Mouse (Mus musculus): ENCODE data around the gene Ror1.

The Ror1 gene

DNA sequence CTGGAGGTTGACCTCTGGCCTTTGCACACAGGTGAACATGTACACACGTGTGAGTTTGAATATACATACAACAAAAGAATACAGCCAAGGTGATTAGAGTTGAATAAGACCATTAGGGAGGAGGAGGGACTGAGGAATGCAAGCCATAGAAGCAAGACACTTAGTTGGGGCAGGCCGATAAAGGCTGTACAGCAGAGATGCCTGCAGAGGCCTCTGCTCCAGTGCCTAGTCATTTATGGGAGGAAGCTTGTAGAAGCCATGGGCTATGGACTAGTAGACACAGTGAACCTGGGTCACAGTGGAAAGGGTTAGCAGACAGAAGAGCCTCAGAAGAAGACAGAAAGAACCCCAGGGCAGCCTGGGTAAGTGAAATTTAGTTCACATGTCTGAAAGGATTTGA lies 155.7 kb downstream of the Ror1 start:
- DNase-seq (ENCODE audit: low read depth, low spot score) = no peak

DNA sequence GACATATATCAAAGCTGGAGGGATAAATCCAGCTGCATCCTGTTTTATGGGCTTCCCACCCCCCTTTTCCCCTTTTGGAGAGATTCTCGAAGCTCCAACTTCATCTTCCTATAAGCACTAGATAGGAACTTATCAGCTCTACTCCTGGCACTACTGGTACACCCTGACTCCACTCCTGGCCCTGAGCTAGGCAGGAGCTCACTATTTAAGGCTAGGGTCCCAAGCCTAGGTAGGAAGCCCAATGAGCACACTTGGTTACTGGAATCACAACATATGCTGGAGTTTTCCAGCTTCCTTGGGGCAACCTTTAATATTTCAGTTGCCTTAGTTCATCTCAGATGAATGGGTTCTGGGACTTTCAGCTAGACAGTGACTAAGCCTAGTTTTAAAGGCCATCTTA lies 156.5 kb downstream of the Ror1 start:
- no peak for DNase-seq (ENCODE audit: low read depth, low spot score)

DNA sequence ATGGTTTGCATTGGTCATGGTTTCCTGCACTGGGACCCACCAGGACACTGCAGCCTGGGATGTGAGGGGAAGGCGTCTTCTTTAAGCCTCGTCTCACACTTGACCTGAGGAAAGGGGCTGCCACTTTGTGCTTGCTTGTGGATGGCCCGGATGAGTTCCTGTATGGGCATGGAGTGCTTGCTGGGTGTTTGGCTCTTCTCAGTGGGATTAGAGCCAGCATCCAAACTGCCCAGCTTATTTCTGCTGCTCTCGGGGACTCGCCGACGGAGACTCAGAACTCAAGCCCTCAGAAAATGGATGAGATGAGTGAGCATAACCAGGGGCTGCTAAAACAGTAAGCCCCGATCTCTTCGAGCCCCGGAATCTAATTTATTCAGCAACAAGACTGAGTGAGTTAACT lies 157.1 kb downstream of the Ror1 start:
- DNase-seq (ENCODE audit: low read depth, low spot score) = peak; percentile 10

DNA sequence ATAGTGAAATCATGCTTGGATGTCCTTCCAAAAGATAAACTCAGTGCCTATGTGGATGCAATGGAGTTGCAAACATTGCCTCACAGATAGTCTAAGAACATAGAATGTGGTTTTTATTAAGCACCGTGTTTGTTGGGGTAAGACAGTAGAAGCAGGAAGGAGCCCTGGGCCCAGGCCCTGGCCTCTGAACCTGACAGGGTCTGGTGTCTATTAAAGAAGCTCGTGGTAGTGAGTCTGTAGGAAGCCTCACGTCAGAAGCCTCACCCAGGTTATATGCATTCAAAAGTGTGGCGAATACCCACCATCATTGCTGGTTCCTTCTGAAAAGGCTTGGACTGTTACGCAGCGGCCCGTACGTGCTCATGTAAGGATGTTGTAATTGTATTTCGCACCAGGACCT lies 157.8 kb downstream of the Ror1 start:
- no peak for DNase-seq (ENCODE audit: low read depth, low spot score)

DNA sequence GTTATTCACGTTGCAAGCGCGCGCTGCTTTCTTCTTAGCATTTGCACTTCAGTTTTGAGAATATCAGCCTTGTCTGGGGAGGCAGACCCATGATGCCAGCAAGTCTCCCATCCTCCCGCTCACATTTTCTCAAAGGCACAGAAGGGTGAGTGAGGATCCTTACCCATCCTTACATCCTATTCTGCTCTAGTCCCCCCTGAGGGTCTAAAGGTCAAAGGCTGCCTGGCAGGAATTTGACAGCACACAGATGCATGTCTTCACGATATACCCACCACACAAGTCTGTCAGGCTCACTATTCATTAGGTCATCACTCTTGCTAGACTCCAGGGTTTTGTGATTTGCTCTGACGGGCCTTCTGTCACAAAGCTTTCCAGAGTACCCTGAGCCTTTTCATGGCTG lies 158.2 kb downstream of the Ror1 start:
- no peak for DNase-seq (ENCODE audit: low read depth, low spot score)

DNA sequence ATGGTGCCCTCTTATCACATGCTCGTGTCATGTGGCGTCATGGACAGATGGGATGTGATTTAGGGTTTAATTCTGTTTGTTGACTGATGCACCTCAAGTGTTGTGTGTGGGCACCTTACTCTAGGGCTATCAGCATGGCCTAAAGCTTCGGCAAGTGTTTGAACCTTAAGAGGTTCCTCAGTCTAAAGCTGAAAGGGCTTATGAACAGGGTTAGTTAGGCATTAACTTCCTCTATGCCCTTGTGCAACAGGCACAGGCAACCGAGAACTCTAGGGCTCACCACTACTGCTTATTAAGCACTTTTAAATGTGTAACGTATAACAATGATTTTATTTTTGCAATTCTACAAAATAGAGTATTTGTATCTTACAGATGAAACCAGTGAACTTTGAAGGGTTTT lies 162.9 kb downstream of the Ror1 start:
- no peak for DNase-seq (ENCODE audit: low read depth, low spot score)

DNA sequence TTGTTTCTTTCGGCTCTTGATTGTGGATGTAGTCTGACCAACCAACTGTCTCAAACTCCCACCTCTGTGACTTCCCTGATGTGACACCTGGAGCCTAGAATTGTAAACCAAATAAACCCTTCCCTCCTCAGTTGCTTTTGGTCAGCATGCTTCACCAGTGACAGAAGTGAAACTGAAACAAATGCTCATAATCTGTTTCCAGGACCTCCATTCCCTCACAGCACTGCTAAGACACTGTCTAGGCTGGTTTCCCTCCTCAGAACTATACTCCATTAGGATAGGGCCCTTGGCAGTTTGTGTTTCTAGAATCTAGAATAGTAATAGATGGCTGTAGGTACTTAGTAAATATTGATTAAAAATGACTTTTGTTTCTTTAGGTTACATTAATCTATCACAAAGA lies 168.3 kb downstream of the Ror1 start:
- DNase-seq (ENCODE audit: low read depth, low spot score) = no peak

DNA sequence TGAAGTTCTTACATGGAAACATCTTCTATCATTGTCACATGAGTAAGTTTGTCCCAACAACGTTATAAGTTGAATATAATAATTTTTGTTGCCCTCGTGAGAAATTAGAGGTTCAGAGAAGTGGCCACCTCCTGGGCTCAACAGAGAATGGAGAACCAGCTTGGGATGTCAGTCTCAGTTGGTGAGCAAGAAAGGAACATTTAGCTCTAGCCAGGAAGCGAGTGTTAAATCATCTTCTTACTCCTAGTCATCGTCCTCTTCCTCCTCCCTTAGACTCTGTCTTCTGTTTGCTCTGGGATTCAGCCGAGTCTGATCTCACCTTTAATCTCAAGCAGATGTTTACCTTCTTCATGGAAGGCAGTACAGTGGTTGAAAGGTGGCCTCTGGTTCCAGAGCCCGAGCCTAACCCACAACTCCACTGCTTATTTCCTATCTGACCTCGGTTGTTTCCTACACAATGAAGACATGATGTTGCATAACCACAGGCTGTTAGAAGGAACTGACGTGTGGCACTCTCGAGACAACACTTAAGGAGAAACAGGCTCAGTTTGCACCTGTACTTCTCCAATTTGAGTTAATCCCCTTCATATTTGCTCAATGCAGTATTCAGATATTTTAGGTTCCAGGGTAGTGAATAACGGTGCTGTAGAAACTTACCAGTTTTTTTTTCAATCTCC lies 175.6 kb downstream of the Ror1 start:
- DNase-seq (ENCODE audit: low read depth, low spot score) = no peak

DNA sequence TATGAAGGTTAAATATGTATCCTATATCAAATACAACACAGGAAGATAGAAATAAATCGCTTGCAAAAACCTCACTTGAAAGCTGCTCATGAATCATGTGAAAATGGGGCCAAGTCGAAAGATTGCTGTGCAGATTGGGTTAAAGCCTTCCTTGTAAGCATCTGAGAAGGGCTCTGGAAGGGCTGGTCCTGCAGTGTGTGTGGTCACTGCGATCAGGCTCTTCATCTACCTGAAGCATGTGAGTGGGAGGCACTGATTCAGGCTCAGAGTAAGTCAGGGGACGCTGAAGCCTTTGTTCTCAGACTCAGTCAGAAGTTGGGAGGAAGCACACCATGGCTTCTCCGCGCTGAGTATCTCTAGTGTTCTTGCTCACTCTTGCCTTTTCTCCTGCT lies 176.1 kb downstream of the Ror1 start:
- DNase-seq (ENCODE audit: low read depth, low spot score) = no peak

DNA sequence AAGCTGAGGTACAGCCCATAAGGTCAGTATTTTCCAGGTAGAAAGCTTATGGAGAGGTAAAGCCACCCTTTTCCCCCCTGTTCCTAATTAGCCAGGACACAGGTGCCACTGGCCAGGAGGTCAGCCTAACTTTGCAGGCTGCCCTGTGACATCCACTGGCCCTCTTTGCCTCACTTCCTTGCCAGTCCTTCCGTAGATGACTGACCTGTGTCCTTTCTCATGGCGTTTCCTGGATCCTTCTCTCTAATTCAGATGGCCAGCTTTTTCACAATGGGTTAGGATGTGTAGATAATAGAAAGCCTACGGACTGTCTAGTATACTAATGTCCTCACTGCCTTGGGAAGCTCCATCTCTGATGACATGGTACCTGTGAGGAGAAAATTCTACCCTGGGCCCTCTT lies 177.8 kb downstream of the Ror1 start:
- no peak for DNase-seq (ENCODE audit: low read depth, low spot score)

DNA sequence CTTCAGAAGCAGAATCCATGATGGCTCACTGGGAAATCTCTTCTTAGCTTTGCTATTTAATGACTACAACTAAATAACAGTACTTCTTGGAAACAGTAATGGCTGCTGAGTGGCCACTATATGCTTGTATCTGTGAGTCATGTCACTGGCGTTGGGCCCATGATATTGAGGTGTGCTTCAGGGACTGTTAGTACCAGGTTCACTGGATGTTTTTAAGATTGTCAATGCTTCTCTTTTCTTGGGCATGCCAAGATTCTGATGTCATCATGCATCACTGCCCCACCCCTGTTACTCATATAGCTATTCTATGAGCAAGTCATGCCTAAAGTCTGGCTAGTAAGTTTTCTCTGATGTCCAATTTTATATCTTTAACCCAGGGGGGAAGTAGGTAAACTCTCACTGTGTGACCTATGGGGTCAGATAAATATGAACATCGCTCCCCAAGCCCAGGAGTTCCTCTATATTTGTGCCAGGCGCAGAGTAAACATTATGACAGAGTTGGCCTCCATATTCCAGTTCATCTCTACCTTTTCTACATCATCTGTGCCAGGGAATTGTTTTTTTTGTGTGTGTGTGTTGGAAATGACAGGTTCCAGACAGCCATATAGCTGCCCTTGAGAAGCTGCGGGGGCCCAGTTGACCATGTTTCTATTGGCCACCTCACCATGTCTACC lies 178.4 kb downstream of the Ror1 start:
- DNase-seq (ENCODE audit: low read depth, low spot score) = no peak

DNA sequence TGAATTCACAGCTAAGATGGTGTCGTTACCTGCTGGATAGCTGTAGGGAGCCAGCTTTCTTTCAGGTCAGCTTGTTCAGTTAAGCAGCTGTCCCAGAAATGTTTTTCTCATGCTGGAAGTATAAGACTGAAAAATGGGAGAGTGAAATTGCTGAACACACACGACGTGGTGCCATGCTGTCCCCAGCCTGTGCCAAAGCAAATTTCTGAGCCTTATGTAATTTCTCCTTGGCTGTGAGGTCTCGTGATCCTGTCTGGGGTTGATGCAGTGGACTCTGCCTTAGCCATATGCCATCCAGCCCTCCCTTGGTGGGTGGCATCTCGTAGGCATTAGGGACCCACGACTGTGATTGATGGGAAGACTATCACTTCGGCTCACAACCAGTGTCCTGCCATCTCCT lies 180.9 kb downstream of the Ror1 start:
- DNase-seq (ENCODE audit: low read depth, low spot score) = peak; percentile 89

DNA sequence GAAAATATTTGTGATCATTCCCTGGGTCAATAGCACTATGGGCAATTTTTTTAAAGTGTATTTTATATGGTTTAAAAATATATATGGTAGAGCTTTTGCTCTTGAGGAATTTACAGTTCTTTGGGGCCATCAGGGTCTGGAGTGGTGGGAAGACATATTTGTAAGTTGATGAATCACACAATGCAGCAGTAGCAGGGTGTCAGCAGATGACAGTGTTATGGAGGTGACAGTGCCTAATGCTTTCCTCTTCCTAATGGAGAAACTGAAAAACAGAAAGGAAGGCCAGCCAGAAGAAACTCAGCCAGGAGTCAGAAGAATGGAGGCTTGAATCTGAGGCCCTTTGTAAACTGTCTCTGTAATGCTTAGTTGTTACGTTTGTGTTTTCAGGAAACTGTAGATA lies 181.4 kb downstream of the Ror1 start:
- no peak for DNase-seq (ENCODE audit: low read depth, low spot score)

DNA sequence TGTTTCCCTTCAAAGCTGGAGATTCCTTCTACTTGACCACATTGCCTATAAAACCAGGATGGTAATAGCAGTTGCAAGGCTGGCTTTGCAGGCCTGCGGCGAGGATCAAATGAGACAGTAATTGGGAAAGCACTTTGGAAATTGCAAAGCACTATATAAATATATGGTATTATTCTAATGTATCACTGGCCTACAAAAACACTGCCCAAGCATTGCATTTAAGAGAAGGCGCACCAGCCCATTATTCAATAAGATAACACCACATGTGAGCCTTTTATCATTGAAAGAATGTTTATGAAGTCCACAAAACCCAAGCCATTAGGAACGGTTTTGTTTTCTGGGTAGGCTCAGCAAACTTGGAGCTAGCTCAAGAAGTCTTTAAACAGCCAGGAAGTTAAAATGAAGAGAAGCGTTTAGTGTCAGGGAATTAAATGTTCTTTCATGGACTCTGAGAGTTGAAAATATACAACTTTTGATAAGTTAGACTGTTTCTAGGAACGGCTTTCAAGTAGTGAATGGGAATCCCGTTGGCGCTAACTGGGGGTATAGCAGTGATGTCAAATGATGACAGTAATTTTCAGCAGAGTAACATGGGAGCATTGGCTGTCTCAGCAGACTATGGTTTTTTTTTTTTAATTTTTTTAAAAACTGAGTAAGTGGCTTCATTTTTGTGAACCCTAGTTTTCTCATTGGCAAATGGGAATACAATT lies 187.7 kb downstream of the Ror1 start:
- DNase-seq (ENCODE audit: low read depth, low spot score) = no peak

DNA sequence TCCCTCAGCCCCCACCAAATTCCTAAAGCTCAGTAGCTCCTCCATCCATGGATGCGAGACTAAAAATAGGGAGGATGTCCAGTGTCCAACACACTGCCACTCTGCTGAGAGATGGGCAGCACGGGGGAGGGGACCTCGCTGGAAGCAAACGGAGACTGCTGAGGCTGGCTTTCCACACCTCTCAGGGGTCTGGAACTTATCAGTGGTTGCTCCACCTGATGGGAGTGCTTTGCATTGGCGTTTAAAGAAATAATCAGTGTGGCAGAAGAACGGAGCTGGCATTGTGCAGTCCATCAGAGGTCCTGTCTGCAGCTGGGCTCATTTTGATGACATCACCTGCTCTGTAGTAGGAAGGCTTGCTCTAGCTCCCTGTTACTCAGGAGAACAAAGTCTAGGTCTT lies 188.9 kb downstream of the Ror1 start:
- DNase-seq (ENCODE audit: low read depth, low spot score) = no peak

DNA sequence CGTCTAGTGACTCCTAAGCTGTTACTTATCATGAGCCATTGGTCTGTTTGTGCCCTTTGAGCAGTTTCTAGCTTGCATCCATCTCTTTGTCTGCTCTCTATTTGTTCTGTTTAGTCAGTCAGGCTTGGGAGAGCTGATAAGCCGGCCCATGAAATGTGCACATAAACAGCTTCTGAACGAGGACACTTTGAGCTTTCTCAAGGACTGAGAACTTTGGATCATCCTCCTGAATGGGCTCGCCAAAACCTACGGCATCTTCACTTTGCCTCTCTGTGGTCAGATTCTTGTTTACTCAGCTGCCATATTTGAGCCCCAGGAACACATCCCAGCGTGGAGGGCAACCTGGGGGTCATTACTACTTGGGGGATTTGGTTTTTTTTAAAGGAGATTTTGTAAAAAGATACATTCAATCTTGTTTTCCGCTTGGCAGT lies 190.5 kb downstream of the Ror1 start:
- no peak for DNase-seq (ENCODE audit: low read depth, low spot score)

DNA sequence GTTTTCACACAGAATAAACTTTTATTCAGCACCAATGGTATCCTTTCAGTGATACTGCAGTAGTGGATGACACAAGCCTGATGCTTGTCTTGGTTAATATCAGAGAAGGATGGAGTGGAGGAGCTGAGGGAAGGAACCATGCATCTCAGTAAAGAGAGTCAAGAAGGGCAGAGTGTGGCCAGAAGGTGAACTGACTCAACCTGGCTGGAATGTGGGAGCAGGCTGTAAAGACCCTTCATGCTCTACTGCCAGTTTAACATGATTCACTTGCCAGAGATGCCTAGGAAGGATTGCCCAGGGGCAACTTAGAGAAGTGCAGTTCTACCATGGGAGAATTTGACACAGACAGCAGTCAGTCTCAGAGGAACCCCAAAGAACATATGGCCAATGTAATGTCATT lies 191.2 kb downstream of the Ror1 start:
- DNase-seq (ENCODE audit: low read depth, low spot score) = no peak

DNA sequence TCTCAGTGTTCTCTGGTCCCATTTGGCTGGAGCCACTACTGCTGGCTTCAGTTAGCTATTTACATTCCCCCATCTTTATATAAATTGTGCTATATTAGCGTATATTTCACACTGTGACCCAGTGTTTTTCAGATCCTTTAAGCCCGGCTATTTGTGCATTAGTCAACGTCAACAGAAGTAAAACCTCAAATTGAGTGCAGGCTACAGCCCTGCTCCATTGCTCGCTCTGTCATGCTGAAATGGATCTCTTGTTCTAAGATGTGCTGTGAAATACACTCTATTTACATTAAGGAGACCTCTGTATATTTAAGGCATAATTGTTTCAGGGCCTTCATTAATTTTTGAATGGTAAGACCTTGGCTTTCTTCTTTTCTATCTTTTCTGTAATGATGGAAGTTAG lies 192.2 kb downstream of the Ror1 start:
- DNase-seq (ENCODE audit: low read depth, low spot score) = no peak

DNA sequence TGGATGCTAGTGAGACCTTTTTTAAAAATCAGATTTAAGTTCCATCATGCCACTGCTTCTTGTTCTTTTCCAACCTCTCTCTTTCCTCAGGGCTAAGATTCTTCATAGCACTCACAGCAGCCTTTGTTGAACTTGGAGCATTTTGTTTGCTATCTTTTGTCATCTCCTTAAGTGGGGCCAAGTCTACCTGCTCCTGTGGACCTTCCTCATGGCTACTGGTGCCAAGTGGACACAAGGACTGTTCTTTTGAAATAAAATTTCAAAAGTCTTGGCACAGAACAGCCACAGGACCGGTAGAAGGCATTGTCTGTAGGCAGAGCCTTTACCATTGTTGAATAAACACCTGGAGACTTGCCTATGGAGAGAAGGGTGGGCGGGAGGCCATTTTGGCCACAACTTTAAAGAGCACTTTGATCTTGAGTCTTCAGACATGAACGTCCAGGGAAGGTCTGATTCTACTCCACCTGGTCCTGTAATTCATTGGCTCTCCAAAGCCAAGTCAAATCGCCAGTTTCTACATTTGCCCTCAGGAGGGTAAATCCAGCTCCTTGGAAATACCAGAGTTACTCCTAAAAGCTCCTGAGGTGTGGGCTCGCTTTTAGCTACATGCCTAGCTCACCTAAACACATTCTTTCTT lies 195.5 kb downstream of the Ror1 start:
- DNase-seq (ENCODE audit: low read depth, low spot score) = no peak

DNA sequence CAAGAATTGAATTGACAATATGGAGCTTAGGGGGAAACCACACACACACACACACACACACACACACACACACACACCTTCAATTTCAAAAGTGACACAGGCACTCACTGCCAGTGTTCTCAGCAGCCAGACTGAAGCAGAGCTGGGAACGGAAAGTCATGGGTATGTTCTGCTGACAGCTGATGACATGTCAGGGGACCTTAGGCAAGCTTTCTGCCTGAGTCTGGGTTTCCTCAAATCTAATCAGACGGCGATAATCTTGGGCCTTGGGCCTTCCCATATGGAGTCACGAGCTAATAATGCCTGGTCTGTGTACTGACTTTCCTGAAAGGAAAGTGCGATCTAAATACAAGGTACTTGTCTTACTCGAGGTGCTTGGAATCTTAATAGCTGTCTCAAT lies 202.1 kb downstream of the Ror1 start:
- DNase-seq (ENCODE audit: low read depth, low spot score) = no peak

DNA sequence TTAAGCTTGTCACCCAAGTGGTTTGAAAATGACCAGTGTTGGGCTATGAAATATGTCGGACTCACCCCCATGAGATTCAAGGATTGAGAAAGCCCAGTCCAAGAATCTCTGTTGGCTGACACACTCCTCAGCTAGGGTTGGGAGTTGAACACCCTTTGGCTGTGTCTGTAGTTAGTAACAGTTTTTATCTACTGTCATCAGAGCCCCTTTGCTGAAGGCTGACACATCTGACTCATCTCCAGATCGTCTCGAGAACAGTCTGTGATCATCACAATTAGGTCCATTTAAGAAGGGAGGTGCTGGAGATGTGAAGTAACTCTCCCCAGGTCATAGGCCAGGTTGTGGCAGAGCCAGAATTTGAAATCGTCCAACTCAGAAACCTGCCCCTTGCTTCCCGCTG lies 203.0 kb downstream of the Ror1 start:
- no peak for DNase-seq (ENCODE audit: low read depth, low spot score)

DNA sequence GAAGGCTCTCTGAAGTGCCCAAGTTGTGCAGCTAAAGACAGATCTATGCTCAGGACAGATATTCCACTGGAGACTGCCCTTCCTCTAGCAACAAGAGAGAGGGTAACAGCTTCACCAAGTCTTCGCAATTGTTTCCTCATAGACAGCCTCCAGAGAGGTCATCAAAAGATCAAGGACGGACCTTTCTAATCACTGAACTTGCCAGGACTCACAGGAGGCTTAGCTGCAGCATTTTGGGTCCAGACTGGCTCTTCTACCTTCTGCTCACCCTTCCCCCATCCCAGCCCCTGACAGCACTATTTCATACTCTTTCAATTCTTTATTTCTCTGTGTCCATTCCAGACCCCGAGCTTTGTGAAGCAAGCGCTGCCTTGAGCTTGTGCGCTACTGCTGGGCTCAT lies 204.6 kb downstream of the Ror1 start:
- DNase-seq (ENCODE audit: low read depth, low spot score) = no peak

DNA sequence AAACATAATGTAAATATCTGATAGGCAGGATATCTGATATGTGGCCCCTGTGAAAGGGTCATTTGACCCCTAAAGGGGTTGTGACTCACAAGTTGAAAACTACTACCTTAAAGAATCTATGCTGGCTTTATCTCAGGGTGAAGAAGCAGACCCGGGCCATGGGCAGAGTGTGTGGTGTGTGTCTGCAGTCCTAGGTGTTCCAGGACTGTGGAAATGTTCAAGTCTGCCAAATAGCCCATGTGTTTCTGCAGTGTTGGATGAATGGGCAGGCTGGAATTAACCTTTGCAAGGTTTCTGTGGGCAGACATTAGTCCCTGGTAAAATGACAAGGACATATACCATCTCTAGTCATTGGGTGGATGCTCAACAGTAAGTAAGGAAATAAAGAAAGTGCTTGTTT lies 205.8 kb downstream of the Ror1 start:
- DNase-seq (ENCODE audit: low read depth, low spot score) = no peak

Measured in brain, adult 2 months (tissue).